In the genomic region with DNA sequence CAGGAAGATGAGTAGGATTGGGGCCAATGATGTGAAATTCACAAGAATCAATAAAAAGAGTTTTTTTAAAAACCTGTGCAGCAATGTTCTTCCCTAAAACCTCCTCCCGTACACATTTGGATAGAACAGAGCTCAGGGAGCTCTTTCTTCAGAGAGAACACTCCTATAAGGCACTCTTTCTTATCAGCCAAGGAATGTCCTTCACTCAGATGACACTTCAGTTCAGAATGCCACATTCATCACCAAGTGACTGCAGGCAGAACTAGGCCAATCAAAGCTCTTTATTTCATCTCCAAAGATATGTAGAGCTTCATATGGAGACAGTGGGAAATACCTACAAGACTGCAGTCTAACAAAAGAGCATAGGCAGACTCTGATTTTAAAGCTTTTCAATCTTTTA, we compare ENCODE assay signal across 19 mouse cellular contexts.
"Had no signal": no experiment of that assay in that cellular context is flagged by ENCODE, and none has a peak within 500 bp of the region (broad histone marks: within the 10 kb centered on the region; RNA-seq: fewer than 3 reads in every experiment).

No protein-coding gene starts in this region.

- H3K9me3 ChIP-seq: liver, embryonic 13.5 days; midbrain, embryonic 12.5 days; midbrain, embryonic 15.5 days; neural tube, embryonic 12.5 days; neural tube, embryonic 15.5 days had no signal

- H3K27ac ChIP-seq: kidney, postnatal 0 days; layer of hippocampus, adult 2 months; liver, embryonic 13.5 days; macrophage; midbrain, embryonic 12.5 days; midbrain, embryonic 15.5 days; neural tube, embryonic 12.5 days; neural tube, embryonic 15.5 days; stomach, postnatal 0 days had no signal

- H3K4me2 ChIP-seq: liver, embryonic 13.5 days; midbrain, embryonic 12.5 days; midbrain, embryonic 15.5 days; neural tube, embryonic 12.5 days; neural tube, embryonic 15.5 days had no signal

- H3K27me3 ChIP-seq: liver, embryonic 13.5 days; midbrain, embryonic 12.5 days; midbrain, embryonic 15.5 days; neural tube, embryonic 12.5 days; neural tube, embryonic 15.5 days had no signal

- H3K4me1 ChIP-seq: liver, embryonic 13.5 days; midbrain, embryonic 12.5 days; midbrain, embryonic 15.5 days; neural tube, embryonic 12.5 days; neural tube, embryonic 15.5 days had no signal

- H3K36me3 ChIP-seq: midbrain, embryonic 15.5 days had no signal

- DNase-seq: kidney, adult 2 months; kidney, postnatal 25 days; layer of hippocampus, adult 9-11 months; liver, embryonic 13.5 days; right cerebral cortex, adult 18-20 months; right cerebral cortex, postnatal 14 days; right cerebral cortex, postnatal 4 days; thymus, adult 2 months; thymus, postnatal 14 days; thymus, postnatal 4 days had no signal

- H3K4me3 ChIP-seq: layer of hippocampus, adult 2 months; liver, embryonic 13.5 days; midbrain, embryonic 12.5 days; midbrain, embryonic 15.5 days; neural tube, embryonic 12.5 days; neural tube, embryonic 15.5 days had no signal

- H3K9ac ChIP-seq: liver, embryonic 13.5 days; midbrain, embryonic 12.5 days; midbrain, embryonic 15.5 days; neural tube, embryonic 12.5 days; neural tube, embryonic 15.5 days had no signal

- ATAC-seq: intestine, postnatal 0 days; midbrain, embryonic 15.5 days had no signal
